Mouse (Mus musculus): ENCODE measurements around the gene Nxpe4. TPM values are rescaled to one million over a fixed set of nuclear protein-coding genes. Genes with fewer than 3 reads are reported as not detected.

The Nxpe4 gene
- polyA plus RNA-seq, 1 experiment from 2014 or later, result 6.1 TPM

- Histone ChIP-seq H3K27ac (ENCODE audit: low read depth, low read length) (no peak overlapping the region), H3K9ac (ENCODE audit: low read length) (no peak overlapping the region), H3K4me2 (ENCODE audit: low read length) (no peak overlapping the region), H3K9me3 (replicated peaks; ENCODE audit: control insufficient read depth, low read length) (no peaks in the 10 kb centered on the region), H3K27me3 (replicated peaks; ENCODE audit: control insufficient read depth, insufficient read depth, low read length) (no peaks in the 10 kb centered on the region), H3K4me3 (ENCODE audit: low read depth, low read length) (no peak overlapping the region), H3K36me3 (ENCODE audit: control insufficient read depth, insufficient read depth, low read length) (no peaks in the 10 kb centered on the region), H3K4me1 (ENCODE audit: control insufficient read depth, insufficient read depth, low read length) (no peaks in the 10 kb centered on the region)
- DNase-seq (ENCODE audit: low spot score), result no peak
- 93% methylated on average over 1 of the region's 1 CpGs for WGBS
- ATAC-seq, result no peak
Measured at GRCm38 (mm10) chr9:48443873-48444272, 282.1 kb downstream of the Nxpe4 start.

- no peak overlapping the region for H3K9ac ChIP-seq (ENCODE audit: low read length)
- WGBS, result 91% methylated on average over 2 of the region's 2 CpGs
- no peaks in the 10 kb centered on the region for H3K36me3 ChIP-seq (ENCODE audit: control insufficient read depth, insufficient read depth, low read length)
- no peaks in the 10 kb centered on the region for H3K9me3 ChIP-seq (replicated peaks; ENCODE audit: control insufficient read depth, low read length)
- DNase-seq (ENCODE audit: low spot score) (no peak), ATAC-seq (no peak)
- H3K27me3 ChIP-seq (replicated peaks; ENCODE audit: control insufficient read depth, insufficient read depth, low read length), result no peaks in the 10 kb centered on the region
- no peaks in the 10 kb centered on the region for H3K4me1 ChIP-seq (ENCODE audit: control insufficient read depth, insufficient read depth, low read length)
- H3K27ac ChIP-seq (ENCODE audit: low read depth, low read length), result no peak overlapping the region
- no peak overlapping the region for H3K4me2 ChIP-seq (ENCODE audit: low read length)
- H3K4me3 ChIP-seq (ENCODE audit: low read depth, low read length), result no peak overlapping the region
Measured at GRCm38 (mm10) chr9:48444821-48445220, 283.0 kb downstream of the Nxpe4 start.

GRCm38 (mm10) chr9:48447783-48448209, 286.0 kb downstream of the Nxpe4 start:
- H3K9me3 ChIP-seq (replicated peaks; ENCODE audit: control insufficient read depth, low read length), result no peaks in the 10 kb centered on the region
- 36% methylated on average over 5 of the region's 5 CpGs for WGBS
- H3K4me3 ChIP-seq (ENCODE audit: low read depth, low read length), result no peak overlapping the region
- no peaks in the 10 kb centered on the region for H3K27me3 ChIP-seq (replicated peaks; ENCODE audit: control insufficient read depth, insufficient read depth, low read length)
- H3K4me1 ChIP-seq (ENCODE audit: control insufficient read depth, insufficient read depth, low read length), result no peaks in the 10 kb centered on the region
- DNase-seq (ENCODE audit: low spot score), result peak; percentile 68
- no peak overlapping the region for H3K9ac ChIP-seq (ENCODE audit: low read length)
- no peaks in the 10 kb centered on the region for H3K36me3 ChIP-seq (ENCODE audit: control insufficient read depth, insufficient read depth, low read length)
- no peak overlapping the region for H3K4me2 ChIP-seq (ENCODE audit: low read length)
- H3K27ac ChIP-seq (ENCODE audit: low read depth, low read length), result no peak overlapping the region
- ATAC-seq, result no peak

Other genes starting within 250 kb of the Nxpe4 start
- gene Nxpe2, start 191.4 kb downstream of the Nxpe4 start, polyA plus RNA-seq (2014; fragmentation: Nextera tagmentation; extraction: Ambion mirVana), result 0.26 and 0.53 TPM in 2 replicates

All from forebrain, embryonic 14.5 days (tissue).